Mouse (Mus musculus) bone marrow, adult 2 months (tissue): ENCODE results near the gene Taf1a.

Experiments used
- CTCF ChIP-seq: fragments of 200-500 bp; IDR thresholded peaks from 2 replicates; pipeline ENCODE4 v1.5.1; 2011; ENCODE audit warnings: low read length, control low read depth; ENCODE audit not compliant: control insufficient read depth, insufficient read depth
- POLR2A ChIP-seq: fragments of 200-500 bp; IDR thresholded peaks from 2 replicates; pipeline ENCODE4 v1.6.1; 2011; ENCODE audit warnings: low read depth, mild to moderate bottlenecking, control low read depth, low read length, borderline replicate concordance; ENCODE audit not compliant: control insufficient read depth

GRCm38 (mm10) chr1:183453066-183453465, 64.3 kb downstream of the Taf1a start:
- TF ChIP-seq POLR2A (no peak), CTCF (no peak)
